Mouse (Mus musculus) heart, adult 18-20 months (tissue): ENCODE results near the gene Rftn1. TPM values are rescaled to one million over a fixed set of nuclear protein-coding genes. Genes with fewer than 3 reads are reported as not detected.
"Not testable (repeated sequence)": the region's sequence is repeated elsewhere in the genome, so short reads cannot be mapped to it uniquely, and the experiment has no call there.

ENCODE experiments used
- DNase-seq, 2 experiments: peaks; one replicate each; pipeline ENCODE4 v3.0.0; 2021 to 2022; ENCODE audit warnings: mixed read lengths in 1 of 2
- total RNA-seq, 2 experiments: library from RNA; stranded (reverse); gene quantifications; 2 replicates each; pipeline ENCODE4 v1.2.3; 2021

The Rftn1 gene
- total RNA-seq, 2 experiments from 2014 or later: 52.1 to 53.3 TPM

DNA sequence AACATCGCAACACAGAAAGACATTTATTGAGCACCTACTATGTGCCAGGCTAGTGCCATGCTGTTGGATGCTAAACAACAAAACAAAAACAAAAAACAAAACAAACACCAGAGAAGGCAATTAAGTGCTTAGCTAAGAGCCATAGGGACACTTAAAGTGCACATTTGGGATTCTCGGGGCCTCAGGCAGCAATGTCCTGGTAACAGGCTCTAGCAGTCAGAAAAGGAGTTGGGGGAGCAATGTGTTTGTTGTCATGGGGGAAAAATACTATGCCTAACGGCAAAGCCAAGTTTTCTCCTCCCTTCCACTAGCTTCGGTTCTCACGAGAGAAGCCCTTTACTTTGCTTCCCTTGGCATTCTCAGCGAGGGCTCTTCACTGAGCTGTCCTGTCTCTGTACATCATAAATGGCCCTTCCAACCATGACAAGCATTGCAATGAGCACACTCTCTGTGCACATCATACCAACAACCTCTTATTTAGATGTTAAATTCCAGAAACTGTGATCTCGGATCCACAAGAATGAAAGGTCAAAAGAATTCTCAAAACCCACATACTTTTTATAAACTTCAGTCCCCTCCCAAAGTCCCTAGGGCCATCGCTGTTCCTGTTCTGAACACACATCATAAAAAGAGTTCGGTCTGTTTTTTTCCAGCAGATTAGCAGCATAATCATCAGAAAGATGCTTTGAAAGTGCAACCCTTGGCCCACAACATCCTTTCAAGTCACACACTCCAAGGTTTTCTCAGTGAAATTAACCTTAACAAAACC lies 63.2 kb downstream of the Rftn1 start:
- DNase-seq: peak in 1 of 2 experiments; percentile 59

DNA sequence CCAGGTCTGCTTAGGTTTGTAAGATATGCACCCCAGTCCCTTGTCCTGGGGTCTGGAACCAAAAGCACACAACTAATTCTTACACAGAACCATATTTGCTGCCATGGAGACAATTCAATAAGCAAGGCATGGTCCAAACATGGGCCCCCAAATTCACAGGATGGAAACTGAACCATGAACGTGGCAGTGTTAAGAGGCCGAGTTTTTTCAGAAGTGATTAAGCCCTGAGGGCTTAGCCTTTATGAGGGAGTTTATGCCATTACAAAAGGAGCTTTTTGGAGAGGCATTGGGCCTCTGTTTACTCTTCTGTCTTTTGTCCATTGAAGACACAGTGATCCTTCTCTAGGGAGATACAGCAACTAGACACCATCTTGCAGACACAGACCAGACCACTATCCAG lies 63.9 kb downstream of the Rftn1 start:
- DNase-seq: no peak

DNA sequence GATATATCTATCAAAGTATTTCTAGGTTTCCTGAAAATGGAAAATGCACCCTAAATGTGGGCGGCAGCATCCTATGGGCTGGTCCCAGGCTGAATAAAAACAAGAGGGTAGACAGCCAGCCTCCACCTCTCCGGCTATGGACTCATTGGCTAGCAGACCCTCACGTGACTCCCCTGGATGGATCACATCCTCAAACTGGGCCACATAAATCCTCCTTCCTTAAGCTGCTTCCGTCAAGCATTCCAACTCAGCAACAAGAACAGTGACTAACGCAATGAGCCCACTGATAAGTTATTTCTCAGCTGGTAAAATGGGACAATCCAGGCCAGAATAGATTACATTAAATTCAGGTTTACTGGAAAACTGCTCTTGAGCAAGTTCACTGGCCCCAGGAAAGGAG lies 64.6 kb downstream of the Rftn1 start:
- DNase-seq: peak in 1 of 2 experiments; percentile 65

DNA sequence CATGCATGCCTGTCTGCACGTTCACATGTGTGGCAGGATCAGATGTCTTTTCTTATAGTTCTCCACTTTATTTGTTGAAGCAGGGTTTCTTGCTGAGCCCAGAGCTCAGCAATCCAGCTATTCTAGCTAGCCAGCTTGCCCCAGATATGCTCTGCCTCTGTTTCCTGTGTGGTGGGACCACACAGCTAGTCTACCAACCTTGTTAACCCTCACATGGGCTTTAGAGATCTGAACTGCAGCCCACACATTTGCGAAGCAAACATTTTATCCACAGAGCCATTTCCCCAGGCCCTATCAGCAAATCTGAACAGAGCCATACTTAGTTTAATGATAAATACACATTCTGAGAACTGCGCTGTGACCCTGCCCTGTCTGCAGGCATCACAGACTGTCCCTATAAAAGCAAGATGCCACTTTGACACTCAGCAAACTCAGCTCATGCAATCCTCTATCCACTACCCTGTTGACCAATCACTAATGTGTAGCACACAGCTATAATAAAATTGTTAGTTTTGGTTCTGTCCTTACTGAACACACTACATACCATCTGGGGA lies 65.2 kb downstream of the Rftn1 start:
- no peak for DNase-seq

DNA sequence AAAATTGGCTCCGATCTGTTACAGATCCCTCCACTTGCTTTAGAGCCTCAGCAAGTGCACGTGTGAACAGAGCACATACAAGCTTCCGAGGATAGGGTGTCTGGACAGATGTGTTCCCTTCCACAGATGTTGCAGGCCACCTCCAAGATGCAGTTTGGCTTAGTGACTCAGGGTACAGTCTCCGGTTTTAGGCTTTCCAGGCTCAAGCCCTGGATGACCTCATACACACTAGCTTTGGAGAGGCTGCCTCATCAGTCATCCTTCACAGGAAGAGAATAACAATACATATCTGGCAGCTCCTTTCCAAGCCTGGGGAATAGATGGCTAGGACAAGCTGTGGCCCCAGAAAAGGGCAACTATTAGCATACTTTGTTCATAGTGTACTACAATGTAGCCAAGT lies 65.8 kb downstream of the Rftn1 start:
- DNase-seq: peak in 1 of 2 experiments; percentile 51

GRCm38 (mm10) chr17:50122555-50122954 lies 67.9 kb downstream of the Rftn1 start:
- DNase-seq: no peak

GRCm38 (mm10) chr17:50120098-50120497 lies 70.4 kb downstream of the Rftn1 start:
- peak; percentile 81 to 90 for DNase-seq

GRCm38 (mm10) chr17:50117461-50117860 lies 73.0 kb downstream of the Rftn1 start:
- DNase-seq: no peak

- DNase-seq: peak; percentile 66 to 81
Observed at GRCm38 (mm10) chr17:50116980-50117379, 73.5 kb downstream of the Rftn1 start.

DNA sequence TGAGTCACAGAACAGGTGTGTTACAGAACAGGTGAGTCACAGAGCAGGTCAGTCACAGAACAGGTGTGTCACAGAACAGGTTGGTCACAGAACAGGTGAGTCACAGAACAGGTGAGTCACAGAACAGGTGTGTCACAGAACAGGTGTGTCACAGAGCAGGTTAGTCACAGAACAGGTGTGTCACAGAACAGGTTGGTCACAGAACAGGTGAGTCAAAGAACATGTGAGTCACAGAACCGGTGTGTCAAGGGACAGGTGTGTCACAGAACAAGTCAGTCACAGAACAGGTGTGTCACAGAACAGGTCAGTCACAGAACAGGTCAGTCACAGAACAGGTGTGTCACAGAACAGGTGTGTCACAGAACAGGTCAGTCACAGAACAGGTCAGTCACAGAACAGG lies 74.1 kb downstream of the Rftn1 start:
- DNase-seq: not testable (repeated sequence)

GRCm38 (mm10) chr17:50115716-50116115 lies 74.8 kb downstream of the Rftn1 start:
- DNase-seq: not testable (repeated sequence)

DNA sequence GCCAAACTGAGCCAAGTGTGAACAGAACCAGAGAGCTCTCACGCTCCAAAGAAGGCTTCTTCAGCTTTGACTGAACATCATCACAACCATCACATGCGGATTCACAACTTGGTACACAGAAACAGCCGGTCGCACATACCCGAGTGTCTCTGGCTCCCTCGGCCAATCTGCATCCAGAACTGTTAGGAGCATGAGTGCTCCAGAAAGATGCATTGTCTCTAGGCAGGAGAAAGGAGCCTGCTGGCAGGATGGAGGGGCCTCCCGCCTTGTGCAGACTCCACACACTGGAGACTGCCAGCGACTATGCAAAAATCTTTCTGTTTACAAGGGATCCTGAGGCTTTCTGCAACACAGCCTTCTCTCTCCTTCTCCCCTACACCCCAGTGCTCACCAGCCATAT lies 75.8 kb downstream of the Rftn1 start:
- DNase-seq: no peak

DNA sequence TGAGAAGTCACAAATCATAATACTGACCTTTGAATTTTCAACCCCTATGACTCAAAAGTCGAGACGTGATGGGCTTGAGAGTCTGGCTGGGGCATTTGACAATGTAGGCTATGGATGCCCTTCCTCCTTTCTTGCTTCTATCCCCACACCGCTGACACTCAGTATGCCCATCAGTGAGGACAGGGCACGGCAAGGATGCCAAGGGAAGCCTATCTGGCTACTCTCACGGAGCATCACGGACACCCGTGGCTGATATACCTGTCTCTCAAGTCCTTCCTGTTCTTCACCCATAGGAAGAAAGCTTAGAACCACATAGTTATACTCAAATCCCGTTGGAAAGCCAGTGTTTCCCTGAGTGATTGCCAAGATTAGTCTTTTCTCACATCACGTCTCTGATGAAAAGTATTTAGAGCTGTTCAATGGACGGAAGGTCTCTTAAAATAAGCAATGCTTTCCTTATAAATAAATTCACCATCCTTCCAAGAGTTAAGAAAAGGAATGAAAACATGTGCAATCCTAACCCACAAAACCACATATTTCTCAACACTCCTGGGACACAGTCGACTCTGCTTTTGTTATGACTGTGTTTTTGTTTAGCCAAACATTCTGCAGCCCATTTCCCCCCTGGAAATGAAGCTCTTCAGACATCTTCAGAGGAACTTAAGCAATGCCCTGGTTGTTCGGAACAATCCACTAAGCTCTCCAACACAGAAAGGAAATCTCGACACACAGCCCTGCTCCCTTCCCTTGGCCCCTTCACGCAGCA lies 79.6 kb downstream of the Rftn1 start:
- peak; percentile 69 to 79 for DNase-seq

- no peak for DNase-seq
Observed at GRCm38 (mm10) chr17:50106811-50107210, 83.7 kb downstream of the Rftn1 start.

GRCm38 (mm10) chr17:50104131-50104530 lies 86.3 kb downstream of the Rftn1 start:
- DNase-seq: peak in 1 of 2 experiments; percentile 52

GRCm38 (mm10) chr17:50101416-50101815 lies 89.1 kb downstream of the Rftn1 start:
- DNase-seq: peak in 1 of 2 experiments; percentile 70

DNA sequence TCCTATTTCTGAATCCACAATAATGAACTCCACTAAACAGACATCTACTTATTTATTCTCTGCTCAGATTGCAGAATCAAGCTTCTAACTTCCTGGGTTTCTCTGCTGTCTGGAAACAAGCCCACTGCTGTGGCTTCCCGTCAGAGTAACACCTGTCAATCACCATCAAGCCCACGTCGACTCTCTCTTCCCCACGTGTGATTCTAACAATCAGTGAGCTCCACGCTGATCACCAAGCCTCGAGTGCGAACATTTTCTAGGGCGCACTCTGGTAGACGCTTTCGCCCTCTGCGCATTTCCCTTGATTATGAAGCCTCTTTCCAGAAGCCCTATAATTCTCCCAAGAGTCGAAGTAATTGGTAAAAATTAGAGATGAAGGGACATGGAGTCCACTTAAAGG lies 90.4 kb downstream of the Rftn1 start:
- no peak for DNase-seq

DNA sequence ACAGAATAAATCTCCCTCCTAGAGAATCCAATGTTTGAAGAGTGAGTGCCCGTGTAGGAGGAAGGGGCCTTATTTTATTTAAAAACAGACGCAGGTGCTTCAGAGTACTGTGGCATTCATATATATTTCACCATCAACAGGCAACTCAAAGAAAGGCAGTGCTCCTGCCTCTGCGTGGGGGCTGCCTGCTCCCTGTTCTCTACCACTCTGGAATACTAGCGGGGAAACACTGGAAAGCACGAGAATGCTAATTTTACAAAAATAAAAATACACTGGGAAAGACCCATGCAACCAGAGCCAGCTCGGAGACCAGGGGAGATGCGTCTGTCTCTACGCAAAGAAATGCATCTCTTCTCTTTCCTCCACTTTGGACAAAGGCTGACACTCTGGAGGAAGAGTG lies 91.1 kb downstream of the Rftn1 start:
- no peak for DNase-seq

DNA sequence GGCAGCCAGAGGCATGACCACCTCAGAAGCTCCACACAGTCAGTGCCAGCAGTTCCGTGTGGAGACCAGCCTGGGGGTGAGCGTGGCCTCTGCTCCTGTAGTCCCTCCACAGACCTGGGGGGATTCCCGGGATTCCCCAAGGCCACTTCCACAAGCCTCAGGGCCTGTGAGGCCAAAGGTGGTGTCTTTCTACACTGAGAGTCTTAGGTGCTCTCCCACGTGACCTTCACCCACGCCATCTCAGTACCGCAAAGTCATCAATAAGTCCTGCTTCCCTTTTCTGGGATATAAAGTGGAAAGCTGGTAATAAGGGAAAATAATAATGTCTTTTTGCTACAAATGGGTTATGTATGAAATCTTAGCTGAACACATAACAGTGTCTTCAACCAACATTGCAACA lies 92.2 kb downstream of the Rftn1 start:
- no peak for DNase-seq

GRCm38 (mm10) chr17:50097831-50098230 lies 92.6 kb downstream of the Rftn1 start:
- DNase-seq: no peak

DNA sequence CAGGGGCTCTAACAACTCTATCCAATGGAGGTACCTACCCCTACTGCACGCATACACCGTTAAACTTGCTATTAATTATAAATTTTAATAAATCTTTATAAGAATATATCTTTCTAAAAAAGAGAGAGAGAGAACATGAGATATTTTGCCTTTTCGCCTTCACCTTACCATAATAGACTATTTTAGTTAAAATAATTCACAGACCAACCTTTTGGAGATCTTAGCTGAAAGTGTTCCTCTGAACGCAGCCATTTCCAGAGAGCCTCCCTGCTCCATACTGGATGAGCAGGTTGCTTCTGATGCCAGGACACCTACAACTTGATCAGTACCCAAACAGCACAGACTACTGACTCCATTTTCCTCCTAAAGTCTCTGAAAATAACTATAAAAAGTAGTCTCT lies 94.2 kb downstream of the Rftn1 start:
- DNase-seq: no peak

GRCm38 (mm10) chr17:50094596-50094995 lies 95.9 kb downstream of the Rftn1 start:
- no peak for DNase-seq

- no peak for DNase-seq
Observed at GRCm38 (mm10) chr17:50094077-50094476, 96.4 kb downstream of the Rftn1 start.
